Mouse (Mus musculus) layer of hippocampus, postnatal 14 days (tissue): ENCODE results near the gene Pramef12. TPM values are rescaled to one million over a fixed set of nuclear protein-coding genes. Genes with fewer than 3 reads are reported as not detected.
"Not testable (repeated sequence)": the region's sequence is repeated elsewhere in the genome, so short reads cannot be mapped to it uniquely, and the experiment has no call there.

Experiments
- DNase-seq, 2 experiments: peaks; one replicate each; pipeline ENCODE4 v3.0.0; 2021 to 2022; ENCODE audit warnings: low spot score in 2 of 2, mixed read lengths in 1 of 2
- long read RNA-seq, 2 experiments: library from polyadenylated mRNA; stranded (forward); transcript quantifications; one replicate each; pipeline ENCODE4 v2.0.0; 2021
- total RNA-seq, 2 experiments: library from RNA; stranded (reverse); gene quantifications; 2 replicates each; pipeline ENCODE4 v1.2.3; 2021

The Pramef12 gene
- not detected for total RNA-seq
- long read RNA-seq, experiment 1: 0 reads
- long read RNA-seq, experiment 2: 0 reads

GRCm38 (mm10) chr4:144408290-144408689 is at the start of gene Pramef12:
Pramef12 (minus strand) TSS chr4:144408464.
- DNase-seq: no peak

- DNase-seq: no peak
Observed at GRCm38 (mm10) chr4:144453217-144453616, 45.0 kb upstream of the Pramef12 start, which contains the start of gene Gm9944. Gm9944 (minus strand) TSS chr4:144453317.

- DNase-seq: no peak
Observed at GRCm38 (mm10) chr4:144448546-144448945, 40.3 kb upstream of the Pramef12 start.

GRCm38 (mm10) chr4:144441582-144441981 is 33.3 kb upstream of the Pramef12 start:
- DNase-seq: no peak

GRCm38 (mm10) chr4:144441095-144441494 is 32.8 kb upstream of the Pramef12 start:
- no peak for DNase-seq

- no peak for DNase-seq
Observed at GRCm38 (mm10) chr4:144438672-144439071, 30.4 kb upstream of the Pramef12 start, which contains the start of gene 1700012P22Rik. 1700012P22Rik (minus strand) TSS chr4:144438772.

- no peak for DNase-seq
Observed at GRCm38 (mm10) chr4:144433216-144433615, 25.0 kb upstream of the Pramef12 start.

GRCm38 (mm10) chr4:144430723-144431122 is 22.5 kb upstream of the Pramef12 start:
- no peak for DNase-seq

- no peak for DNase-seq
Observed at GRCm38 (mm10) chr4:144428868-144429267, 20.6 kb upstream of the Pramef12 start.

- no peak for DNase-seq
Observed at GRCm38 (mm10) chr4:144424590-144424989, 16.3 kb upstream of the Pramef12 start.

GRCm38 (mm10) chr4:144420644-144421043 is 12.4 kb upstream of the Pramef12 start:
- no peak for DNase-seq

GRCm38 (mm10) chr4:144406261-144406660 is 2.0 kb downstream of the Pramef12 start:
- no peak for DNase-seq

GRCm38 (mm10) chr4:144404456-144405086 is 3.7 kb downstream of the Pramef12 start:
- DNase-seq: no peak

- DNase-seq: no peak
Observed at GRCm38 (mm10) chr4:144402712-144403111, 5.6 kb downstream of the Pramef12 start.

GRCm38 (mm10) chr4:144396316-144396715 is 11.9 kb downstream of the Pramef12 start:
- no peak for DNase-seq

GRCm38 (mm10) chr4:144377911-144378310 is 30.4 kb downstream of the Pramef12 start, which contains the start of gene Pramef20:
Pramef20 (minus strand) TSS chr4:144377933.
- no peak for DNase-seq

- not testable (repeated sequence) for DNase-seq
Observed at GRCm38 (mm10) chr4:144357642-144358041, 50.6 kb downstream of the Pramef12 start, which contains the start of gene Gm13119. Gm13119 (plus strand) TSS chr4:144357942.

Other genes starting within 250 kb of the Pramef12 start
- not detected for gene Oog3, start 245.8 kb downstream of the Pramef12 start, total RNA-seq
- gene Oog2, start 217.7 kb downstream of the Pramef12 start, total RNA-seq: not detected
- gene C87977, start 195.1 kb downstream of the Pramef12 start, total RNA-seq: not detected
- gene Pramel5, start 128.0 kb downstream of the Pramef12 start, total RNA-seq: not detected
- gene Gm13128, start 78.2 kb downstream of the Pramef12 start, total RNA-seq: not detected
- not detected for gene Gm13119, start 50.5 kb downstream of the Pramef12 start, total RNA-seq
- not detected for gene Pramef20, start 30.5 kb downstream of the Pramef12 start, total RNA-seq
- under 1 TPM in 1 of 2 experiments, not detected in 1; 0.58 TPM for gene 1700012P22Rik, start 30.3 kb upstream of the Pramef12 start, total RNA-seq
- gene Gm9944, start 44.9 kb upstream of the Pramef12 start, total RNA-seq: not detected
- gene Aadacl3, start 55.3 kb upstream of the Pramef12 start, total RNA-seq: not detected
- gene 9430007A20Rik, start 111.4 kb upstream of the Pramef12 start, total RNA-seq: not detected
- gene Gm13124, start 156.7 kb upstream of the Pramef12 start, total RNA-seq: not detected
- gene Aadacl4, start 205.2 kb upstream of the Pramef12 start, total RNA-seq: not detected